ENCODE assay signal across 19 mouse cellular contexts in genomic region chr4:126217771-126218170, GRCm38 (mm10). TPM values are rescaled to one million over a fixed set of nuclear protein-coding genes. Genes with fewer than 3 reads are reported as not detected.
A peak's percentile ranks its signal among the peaks of the same experiment; 100 is the strongest.
DNase-seq lines count a peak whose midpoint lies in the region; ATAC-seq and TF ChIP-seq lines count a peak whose summit lies in the region.
"Had no signal": no experiment of that assay in that cellular context is flagged by ENCODE, and none has a peak within 500 bp of the region (broad histone marks: within the 10 kb centered on the region; RNA-seq: fewer than 3 reads in every experiment).

No protein-coding gene starts in this region.

- in situ Hi-C loops in Patski (cut with MboI; ENCODE audit: low pct_unique_long_range_greater_than_20kb), result no loop called here

- H3K27me3 ChIP-seq in Patski, result no peaks in the 10 kb centered on the region
- no peaks in the 10 kb centered on the region for H3K27me3 ChIP-seq in myocyte (ENCODE audit: control insufficient read depth, insufficient read depth, insufficient read length)
- H3K27me3 ChIP-seq in forebrain, embryonic 14.5 days (replicated peaks; ENCODE audit: control insufficient read depth, insufficient read depth, low read length), result no peaks in the 10 kb centered on the region
- no peaks in the 10 kb centered on the region for H3K27me3 ChIP-seq in liver, embryonic 12.5 days (replicated peaks)
- H3K27me3 ChIP-seq: forebrain, embryonic 15.5 days; limb, embryonic 12.5 days; liver, embryonic 15.5 days; neural tube, embryonic 12.5 days had no signal

- H3K36me3 ChIP-seq in myocyte (ENCODE audit: control insufficient read depth, insufficient read depth), result no peaks in the 10 kb centered on the region
- H3K36me3 ChIP-seq in forebrain, embryonic 14.5 days (ENCODE audit: control insufficient read depth, insufficient read depth, low read length), result no peaks in the 10 kb centered on the region
- H3K36me3 ChIP-seq in liver, embryonic 12.5 days, result no peaks in the 10 kb centered on the region
- H3K36me3 ChIP-seq: forebrain, embryonic 15.5 days; limb, embryonic 12.5 days; liver, embryonic 15.5 days; neural tube, embryonic 12.5 days had no signal

- no peaks in the 10 kb centered on the region for H3K4me1 ChIP-seq in lung, adult 2 months (ENCODE audit: control insufficient read depth, insufficient read depth, low read length)
- H3K4me1 ChIP-seq in forebrain, embryonic 14.5 days (ENCODE audit: control insufficient read depth, insufficient read depth, low read length), result no peaks in the 10 kb centered on the region
- no peaks in the 10 kb centered on the region for H3K4me1 ChIP-seq in liver, embryonic 12.5 days
- H3K4me1 ChIP-seq: forebrain, embryonic 15.5 days; limb, embryonic 12.5 days; liver, embryonic 15.5 days; neural tube, embryonic 12.5 days had no signal

- H3K79me2 ChIP-seq in myocyte (ENCODE audit: control insufficient read depth, insufficient read depth), result no peaks in the 10 kb centered on the region

- H3K4me2 ChIP-seq in myocyte (ENCODE audit: low read depth), result peak overlapping the region; percentile 49
- no peak overlapping the region for H3K4me2 ChIP-seq in forebrain, embryonic 14.5 days (ENCODE audit: low read length)
- no peak overlapping the region for H3K4me2 ChIP-seq in liver, embryonic 12.5 days
- H3K4me2 ChIP-seq: forebrain, embryonic 15.5 days; limb, embryonic 12.5 days; liver, embryonic 15.5 days; neural tube, embryonic 12.5 days had no signal

- ATAC-seq in Patski, result peak; percentile 74
- ATAC-seq in forebrain, embryonic 14.5 days, result no peak
- ATAC-seq in liver, embryonic 12.5 days, result no peak
- ATAC-seq: forebrain, embryonic 15.5 days had no signal

- POLR2A ChIA-PET in Patski (lab: Charles Lee), result interaction anchor here (0.9 to 1.2 kb wide), 3 partner anchors 10 to 16 kb away, joined by 3 read pairs; no protein-coding TSS in a partner anchor

- peak; percentile 69 for DNase-seq in gastrocnemius, adult 18-20 months (ENCODE audit: low spot score)
- DNase-seq in gastrocnemius, postnatal 4 days (ENCODE audit: low spot score in 2 of 2), result no peak
- DNase-seq in Patski (ENCODE audit: low read depth, low spot score), result no peak
- DNase-seq in lung, adult 2 months, result peak; percentile 44
- no peak for DNase-seq in forebrain, embryonic 14.5 days (ENCODE audit: low spot score)
- no peak for DNase-seq in cerebellum, adult 18-20 months
- DNase-seq: cerebellum, adult 9-10 months; embryo, embryonic 11 days; heart, postnatal 36 days; kidney, adult 8-10 months; right cerebral cortex, postnatal 4 days; thymus, postnatal 25 days had no signal

- no peak overlapping the region for H3K9ac ChIP-seq in forebrain, embryonic 14.5 days (ENCODE audit: low read length)
- H3K9ac ChIP-seq in liver, embryonic 12.5 days, result no peak overlapping the region
- H3K9ac ChIP-seq: forebrain, embryonic 15.5 days; limb, embryonic 12.5 days; liver, embryonic 15.5 days; neural tube, embryonic 12.5 days had no signal

- H3K4me3 ChIP-seq in lung, adult 2 months (replicated peaks; ENCODE audit: extremely low read depth, low read depth, low read length), result no peak overlapping the region
- H3K4me3 ChIP-seq in myocyte, result no peak overlapping the region
- no peak overlapping the region for H3K4me3 ChIP-seq in forebrain, embryonic 14.5 days (ENCODE audit: low read depth, low read length)
- H3K4me3 ChIP-seq in liver, embryonic 12.5 days, result no peak overlapping the region
- H3K4me3 ChIP-seq: forebrain, embryonic 15.5 days; limb, embryonic 12.5 days; liver, embryonic 15.5 days; megakaryocyte, embryonic 14.5 days; neural tube, embryonic 12.5 days had no signal

- no peak overlapping the region for H3ac ChIP-seq in myocyte (ENCODE audit: control insufficient read depth, insufficient read length)

- no peak for TF ChIP-seq POLR2A in lung, adult 2 months (IDR thresholded peaks at IDR 0.05; ENCODE audit: borderline replicate concordance, extremely low read depth, low read depth, low read length)
- TF ChIP-seq POLR2A in myocyte (IDR thresholded peaks at IDR 0.05; ENCODE audit: insufficient read length, low read depth), result no peak

- no peaks in the 10 kb centered on the region for H3K9me3 ChIP-seq in forebrain, embryonic 14.5 days (replicated peaks; ENCODE audit: control insufficient read depth, low read length)
- no peaks in the 10 kb centered on the region for H3K9me3 ChIP-seq in liver, embryonic 12.5 days (replicated peaks)
- H3K9me3 ChIP-seq: forebrain, embryonic 15.5 days; liver, embryonic 15.5 days; megakaryocyte, embryonic 14.5 days; neural tube, embryonic 12.5 days had no signal

- TF ChIP-seq CTCF in Patski (IDR thresholded peaks at IDR 0.05), result no peak
- TF ChIP-seq CTCF in lung, adult 2 months (IDR thresholded peaks at IDR 0.05; ENCODE audit: insufficient read depth, low read length), result no peak

- CTCF ChIA-PET in Patski (lab: Charles Lee), result no interaction called here

- H3K27ac ChIP-seq in forebrain, embryonic 14.5 days (ENCODE audit: low read depth, low read length), result no peak overlapping the region
- no peak overlapping the region for H3K27ac ChIP-seq in liver, embryonic 12.5 days
- H3K27ac ChIP-seq: forebrain, embryonic 15.5 days; limb, embryonic 12.5 days; liver, embryonic 15.5 days; neural tube, embryonic 12.5 days had no signal

- WGBS in lung, adult 2 months, result 67% methylated on average over 6 of the region's 6 CpGs
- WGBS in forebrain, embryonic 14.5 days, result 84% methylated on average over 6 of the region's 6 CpGs
- 69% methylated on average over 6 of the region's 6 CpGs for whole genome bisulfite sequencing in liver, embryonic 12.5 days (ENCODE audit: insufficient replicate concordance)

TF ChIP-seq in myocyte, 11 proteins besides CTCF, POLR2A, EP300 and RAD21:
- TF ChIP-seq SRF (IDR thresholded peaks at IDR 0.05; ENCODE audit: control insufficient read depth, insufficient read length, low read depth), result no peak
- no peak for TF ChIP-seq E2F4 (IDR thresholded peaks at IDR 0.05; ENCODE audit: insufficient read depth)
- TF ChIP-seq MAX (IDR thresholded peaks at IDR 0.05; ENCODE audit: low read depth), result no peak
- no peak for TF ChIP-seq MYOD1 (IDR thresholded peaks at IDR 0.05; ENCODE audit: control insufficient read depth in 1 of 3, insufficient read length in 2 of 3, low read depth in 2 of 3)
- TF ChIP-seq REST (IDR thresholded peaks at IDR 0.05; ENCODE audit: insufficient read depth, insufficient read length), result no peak
- TF ChIP-seq CEBPB (IDR thresholded peaks at IDR 0.05; ENCODE audit: insufficient read depth, poor library complexity, severe bottlenecking), result no peak
- TF ChIP-seq TCF12 (IDR thresholded peaks at IDR 0.05; ENCODE audit: insufficient read depth, poor library complexity, severe bottlenecking), result no peak
- no peak for TF ChIP-seq USF1 (IDR thresholded peaks at IDR 0.05; ENCODE audit: low read depth)
- no peak for TF ChIP-seq POLR2AphosphoS2 (IDR thresholded peaks at IDR 0.05; ENCODE audit: insufficient read length, low read depth)
- TF ChIP-seq MYOG (IDR thresholded peaks at IDR 0.05; ENCODE audit: control insufficient read depth in 1 of 3, insufficient read depth in 1 of 3, insufficient read length in 2 of 3, low read depth in 2 of 3), result no peak
- no peak for TF ChIP-seq TCF3 (IDR thresholded peaks at IDR 0.05; ENCODE audit: insufficient read length, low read depth)

RNA-seq across cellular contexts. Expression of gene Thrap3, which starts 15.2 kb away (rescaled TPM):
- 100 to 1,000 TPM in 1 of 2 experiments, 10 to 100 TPM in 1; 94.1 to 101 TPM for total RNA-seq in gastrocnemius, adult 18-20 months (2021)
- total RNA-seq in gastrocnemius, postnatal 4 days (2021), result 100 to 1,000 TPM; 182 to 188 TPM
- 141 TPM for polyA plus RNA-seq in Patski (2021)
- 40.0 and 62.8 TPM in 2 replicates for polyA plus RNA-seq in lung, adult 2 months (2012; rRNA removed)
- 56.6 TPM for polyA plus RNA-seq in myocyte (2012; fragmentation: generic; extraction: Trizol)
- polyA plus RNA-seq in forebrain, embryonic 14.5 days (2014; fragmentation: Nextera tagmentation; extraction: Ambion mirVana), result 128 and 152 TPM in 2 replicates
- 162 and 163 TPM in 2 replicates for polyA plus RNA-seq in liver, embryonic 12.5 days (2016; fragmentation: Nextera tagmentation; extraction: Ambion mirVana)

RNA-seq across cellular contexts. Expression of gene Map7d1, which starts 38.4 kb away (rescaled TPM):
- 100 to 1,000 TPM; 185 to 200 TPM for total RNA-seq in gastrocnemius, adult 18-20 months (2021)
- total RNA-seq in gastrocnemius, postnatal 4 days (2021), result 100 to 1,000 TPM; 254 to 283 TPM
- polyA plus RNA-seq in Patski (2021) (94.1 TPM), myocyte (2012; fragmentation: generic; extraction: Trizol) (236 TPM)
- polyA plus RNA-seq in lung, adult 2 months (2012; rRNA removed), result 153 and 194 TPM in 2 replicates
- polyA plus RNA-seq in forebrain, embryonic 14.5 days (2014; fragmentation: Nextera tagmentation; extraction: Ambion mirVana), result 54.8 and 67.8 TPM in 2 replicates
- polyA plus RNA-seq in liver, embryonic 12.5 days (2016; fragmentation: Nextera tagmentation; extraction: Ambion mirVana), result 20.9 and 23.3 TPM in 2 replicates

RNA-seq across cellular contexts. Expression of gene Trappc3, which starts 44.4 kb away (rescaled TPM):
- 10 to 100 TPM; 21.0 to 26.8 TPM for total RNA-seq in gastrocnemius, adult 18-20 months (2021)
- total RNA-seq in gastrocnemius, postnatal 4 days (2021), result 10 to 100 TPM; 36.6 to 37.3 TPM
- polyA plus RNA-seq in Patski (2021) (71.6 TPM), myocyte (2012; fragmentation: generic; extraction: Trizol) (84.1 TPM)
- 31.7 and 51.1 TPM in 2 replicates for polyA plus RNA-seq in lung, adult 2 months (2012; rRNA removed)
- polyA plus RNA-seq in forebrain, embryonic 14.5 days (2014; fragmentation: Nextera tagmentation; extraction: Ambion mirVana), result 36.9 and 39.3 TPM in 2 replicates
- polyA plus RNA-seq in liver, embryonic 12.5 days (2016; fragmentation: Nextera tagmentation; extraction: Ambion mirVana), result 43.7 and 44.0 TPM in 2 replicates

RNA-seq across cellular contexts. Expression of gene Sh3d21, which starts 54.5 kb away (rescaled TPM):
- under 1 TPM; 0.62 to 0.83 TPM for total RNA-seq in gastrocnemius, adult 18-20 months (2021)
- total RNA-seq in gastrocnemius, postnatal 4 days (2021), result 1 to 10 TPM; 2.9 TPM
- polyA plus RNA-seq in Patski (2021) (0.54 TPM), myocyte (2012; fragmentation: generic; extraction: Trizol) (0.23 TPM)
- polyA plus RNA-seq in lung, adult 2 months (2012; rRNA removed), result 6.2 and 7.5 TPM in 2 replicates
- 1.1 TPM in 2 replicates for polyA plus RNA-seq in forebrain, embryonic 14.5 days (2014; fragmentation: Nextera tagmentation; extraction: Ambion mirVana)
- polyA plus RNA-seq in liver, embryonic 12.5 days (2016; fragmentation: Nextera tagmentation; extraction: Ambion mirVana), result 1.3 and 1.6 TPM in 2 replicates

Comparison
In these comparisons a context has a peak if more than half of its experiments do, and no peak if none do; other contexts are left out.
1. DNase-seq: peak in gastrocnemius, adult 18-20 months (single experiment) and lung, adult 2 months (single experiment); none in gastrocnemius, postnatal 4 days (0 of 2), Patski (single experiment), forebrain, embryonic 14.5 days (single experiment) and cerebellum, adult 18-20 months (0 of 2).